Mouse (Mus musculus) 416B (cell line): ENCODE measurements around the gene Gng7.

ENCODE experiments used
- DNase-seq: peaks from one replicate; pipeline ENCODE4 v3.0.0; 2011; ENCODE audit warnings: low read depth

Gng7 gene

DNA sequence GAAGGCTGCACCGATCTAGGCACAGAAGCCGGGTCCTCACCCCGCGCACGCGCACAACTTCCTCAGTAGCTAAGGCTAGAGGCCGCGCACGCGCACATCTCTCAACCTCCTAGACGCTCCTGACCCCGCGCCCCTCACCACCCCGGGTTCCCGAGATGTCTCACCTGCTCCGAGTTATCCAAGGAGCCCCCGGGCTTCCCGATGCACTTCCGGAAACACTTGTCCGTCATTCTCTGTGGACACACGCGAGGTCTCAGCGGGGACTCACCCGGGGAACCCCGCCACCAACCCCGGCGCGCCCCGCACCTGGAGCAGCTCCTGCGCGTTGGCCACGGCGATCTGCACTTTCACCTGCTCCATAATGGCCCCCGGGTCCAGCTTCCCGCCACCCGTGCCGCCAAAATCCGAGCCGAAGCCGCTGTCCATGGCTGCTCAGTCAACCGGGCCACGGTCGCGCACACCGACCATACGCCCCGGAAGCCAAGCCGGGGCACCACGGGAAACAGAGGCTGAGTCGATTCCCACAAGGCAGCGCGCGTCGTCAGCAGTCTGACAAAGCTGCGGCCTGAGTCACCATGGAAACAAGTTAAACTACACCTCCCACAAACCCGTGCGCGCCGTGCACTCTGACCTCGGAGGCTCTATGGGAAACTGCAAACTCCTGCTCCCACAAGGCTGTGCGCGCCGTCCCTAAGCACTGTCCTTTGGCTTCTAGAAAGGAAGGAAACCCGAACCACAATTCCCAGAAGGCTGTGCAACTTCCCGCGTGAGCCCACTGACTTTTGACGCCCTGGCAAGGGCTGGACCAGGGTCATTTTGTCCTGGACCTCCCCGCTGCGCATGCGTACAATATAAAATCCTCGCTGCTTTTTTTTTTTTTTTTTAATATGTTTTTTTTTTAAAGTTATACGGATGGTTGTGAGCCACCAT, 114.2 kb downstream of the Gng7 start, which contains the start of gene Timm13:
Gene Timm13, minus strand, starts transcription at position 652 of the 930 bp plus-strand sequence.
- peak; percentile 100 for DNase-seq

DNA sequence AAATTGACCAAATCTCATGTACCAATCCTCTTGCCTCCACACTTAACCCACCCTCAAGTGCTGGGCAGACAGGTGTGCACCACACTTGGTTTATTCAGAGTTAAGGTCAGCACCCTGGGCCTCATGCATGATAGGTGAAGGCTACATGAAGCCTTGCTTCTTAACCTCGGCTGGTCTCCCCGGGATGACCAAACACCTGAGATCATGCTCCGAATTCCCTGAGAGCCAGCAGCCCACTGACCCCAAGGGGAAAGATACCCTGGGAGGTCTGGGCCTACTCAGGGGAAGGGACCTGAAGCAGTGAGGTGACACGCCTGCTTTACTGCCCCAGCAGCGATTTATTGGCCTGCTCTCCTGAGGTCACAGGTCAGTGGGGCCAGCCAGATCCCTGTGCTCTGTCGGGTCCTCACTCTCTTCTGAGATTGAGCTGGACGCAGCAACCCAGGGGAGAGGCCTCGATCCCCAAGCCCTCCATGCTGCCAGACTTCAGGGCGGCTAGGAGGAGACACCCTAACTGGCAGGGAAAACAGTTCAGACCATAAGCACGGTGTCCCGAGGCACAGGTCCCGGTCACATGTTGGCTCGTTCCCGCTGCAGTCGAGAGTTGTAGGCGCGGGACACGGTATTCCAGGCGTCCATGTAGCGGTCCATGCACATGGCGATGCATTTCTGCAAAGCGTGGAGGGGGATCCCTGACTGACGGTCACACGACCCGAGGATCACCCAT, 115.0 kb downstream of the Gng7 start:
- DNase-seq: no peak

DNA sequence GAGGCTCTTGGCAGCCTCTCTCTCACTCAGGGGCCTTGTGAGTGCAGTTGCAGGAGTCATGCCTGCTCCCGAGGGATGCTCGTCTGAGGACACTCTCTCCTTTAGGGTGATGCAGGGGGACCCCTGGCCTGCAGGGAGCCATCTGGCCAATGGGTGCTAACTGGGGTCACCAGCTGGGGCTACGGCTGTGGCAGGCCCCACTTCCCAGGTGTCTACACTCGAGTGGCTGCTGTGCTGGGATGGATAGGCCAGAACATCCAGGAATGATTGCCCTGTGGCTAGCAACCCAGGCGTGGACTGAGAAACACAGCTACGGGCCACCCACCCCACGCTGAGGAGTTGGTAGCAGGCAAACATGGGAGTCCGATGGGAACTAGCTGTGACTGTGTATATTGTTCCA, 115.7 kb downstream of the Gng7 start:
- no peak for DNase-seq
